Comparison of ENCODE assay signal across 33 mouse cellular contexts in genomic region chr9:82581373-82582018, GRCm38 (mm10).
DNase-seq lines count a peak whose midpoint lies in the region; ATAC-seq and TF ChIP-seq lines count a peak whose summit lies in the region.
"Had no signal": no experiment of that assay in that cellular context is flagged by ENCODE, and none has a peak within 500 bp of the region (broad histone marks: within the 10 kb centered on the region; RNA-seq: fewer than 3 reads in every experiment).

No protein-coding gene starts in this region.

- H3K27ac ChIP-seq in embryonic facial prominence, embryonic 14.5 days (replicated peaks; ENCODE audit: low read depth, low read length): no peak overlapping the region
- no peak overlapping the region for H3K27ac ChIP-seq in embryonic facial prominence, embryonic 10.5 days (replicated peaks)
- no peak overlapping the region for H3K27ac ChIP-seq in neural tube, embryonic 15.5 days (replicated peaks)
- H3K27ac ChIP-seq: embryonic facial prominence, embryonic 13.5 days; intestine, embryonic 15.5 days; limb, embryonic 10.5 days; limb, embryonic 15.5 days; liver, embryonic 13.5 days; macrophage; neural tube, embryonic 13.5 days had no signal

- peak; percentile 65 for DNase-seq in embryonic facial prominence, embryonic 14.5 days (ENCODE audit: low spot score)
- no peak for DNase-seq in embryonic facial prominence, embryonic 10.5 days (ENCODE audit: low spot score)
- no peak for DNase-seq in neural tube, embryonic 10.5 days (ENCODE audit: extremely low spot score, low spot score)
- peak; percentile 66 for DNase-seq in fibroblast of lung, adult 2 months (ENCODE audit: low read depth)
- DNase-seq in lung, postnatal 10 days: no peak
- DNase-seq in kidney, postnatal 14 days: no peak
- DNase-seq: adrenal gland, postnatal 10 days; cerebellum, adult 11-12 months; cerebellum, adult 9-11 months; embryo, embryonic 11 days; gastrocnemius, postnatal 14 days; heart, postnatal 14 days; kidney, adult 2 months; kidney, postnatal 4 days; layer of hippocampus, postnatal 36 days; liver, embryonic 13.5 days; lung, adult 18-20 months; midbrain, embryonic 14.5 days; retina, postnatal 1 day; right cerebral cortex, postnatal 14 days; thymus, adult 18-20 months; thymus, postnatal 25 days had no signal

- no peak for TF ChIP-seq POLR2A in myocyte (IDR thresholded peaks at IDR 0.05; ENCODE audit: insufficient read length, low read depth)

- H3K9ac ChIP-seq in embryonic facial prominence, embryonic 14.5 days (ENCODE audit: low read depth, low read length): no peak overlapping the region
- H3K9ac ChIP-seq in neural tube, embryonic 15.5 days (replicated peaks): no peak overlapping the region
- H3K9ac ChIP-seq: embryonic facial prominence, embryonic 13.5 days; intestine, embryonic 15.5 days; limb, embryonic 15.5 days; liver, embryonic 13.5 days; neural tube, embryonic 13.5 days had no signal

- H3K36me3 ChIP-seq in embryonic facial prominence, embryonic 14.5 days (ENCODE audit: control insufficient read depth, insufficient read depth, low read length): no peaks in the 10 kb centered on the region
- H3K36me3 ChIP-seq in embryonic facial prominence, embryonic 10.5 days (replicated peaks): no peaks in the 10 kb centered on the region
- no peaks in the 10 kb centered on the region for H3K36me3 ChIP-seq in neural tube, embryonic 15.5 days
- no peaks in the 10 kb centered on the region for H3K36me3 ChIP-seq in myocyte (ENCODE audit: control insufficient read depth, insufficient read depth)
- H3K36me3 ChIP-seq: embryonic facial prominence, embryonic 13.5 days; intestine, embryonic 15.5 days; limb, embryonic 10.5 days; limb, embryonic 15.5 days; liver, embryonic 13.5 days; neural tube, embryonic 13.5 days had no signal

- no peaks in the 10 kb centered on the region for H3K27me3 ChIP-seq in embryonic facial prominence, embryonic 14.5 days (replicated peaks; ENCODE audit: control insufficient read depth, insufficient read depth, low read length)
- H3K27me3 ChIP-seq in embryonic facial prominence, embryonic 10.5 days (replicated peaks; ENCODE audit: low read depth, poor library complexity, severe bottlenecking): no peaks in the 10 kb centered on the region
- no peaks in the 10 kb centered on the region for H3K27me3 ChIP-seq in neural tube, embryonic 15.5 days (replicated peaks)
- no peaks in the 10 kb centered on the region for H3K27me3 ChIP-seq in myocyte (ENCODE audit: control insufficient read depth, insufficient read depth, insufficient read length)
- H3K27me3 ChIP-seq: embryonic facial prominence, embryonic 13.5 days; intestine, embryonic 15.5 days; limb, embryonic 15.5 days; liver, embryonic 13.5 days; neural tube, embryonic 13.5 days had no signal

- H3K9me3 ChIP-seq in embryonic facial prominence, embryonic 14.5 days (ENCODE audit: control insufficient read depth, low read length): no peaks in the 10 kb centered on the region
- H3K9me3 ChIP-seq in embryonic facial prominence, embryonic 10.5 days: no peaks in the 10 kb centered on the region
- H3K9me3 ChIP-seq in neural tube, embryonic 15.5 days (replicated peaks): no peaks in the 10 kb centered on the region
- H3K9me3 ChIP-seq: embryonic facial prominence, embryonic 13.5 days; intestine, embryonic 15.5 days; limb, embryonic 10.5 days; limb, embryonic 15.5 days; liver, embryonic 13.5 days; neural tube, embryonic 13.5 days had no signal

- H3K79me2 ChIP-seq in myocyte (ENCODE audit: control insufficient read depth, insufficient read depth): no peaks in the 10 kb centered on the region

- H3K4me2 ChIP-seq in embryonic facial prominence, embryonic 14.5 days (ENCODE audit: low read depth, low read length): no peak overlapping the region
- no peak overlapping the region for H3K4me2 ChIP-seq in neural tube, embryonic 15.5 days
- no peak overlapping the region for H3K4me2 ChIP-seq in myocyte (ENCODE audit: low read depth)
- H3K4me2 ChIP-seq: embryonic facial prominence, embryonic 13.5 days; intestine, embryonic 15.5 days; limb, embryonic 15.5 days; liver, embryonic 13.5 days; neural tube, embryonic 13.5 days had no signal

- H3K4me1 ChIP-seq in embryonic facial prominence, embryonic 14.5 days (ENCODE audit: control insufficient read depth, insufficient read depth, low read length): no peaks in the 10 kb centered on the region
- H3K4me1 ChIP-seq in embryonic facial prominence, embryonic 10.5 days: no peaks in the 10 kb centered on the region
- H3K4me1 ChIP-seq in neural tube, embryonic 15.5 days: no peaks in the 10 kb centered on the region
- H3K4me1 ChIP-seq: embryonic facial prominence, embryonic 13.5 days; intestine, embryonic 15.5 days; limb, embryonic 10.5 days; limb, embryonic 15.5 days; liver, embryonic 13.5 days; neural tube, embryonic 13.5 days had no signal

- no peak for ATAC-seq in embryonic facial prominence, embryonic 14.5 days (ENCODE audit: low read depth)
- ATAC-seq in neural tube, embryonic 15.5 days (ENCODE audit: low FRiP score): peak; percentile 50; the same call in 1 of the 2 replicates
- ATAC-seq: CD4-positive, CD25-positive, alpha-beta regulatory T cell, adult 4 months; hindbrain, embryonic 16.5 days; intestine, embryonic 15.5 days; lung, postnatal 0 days had no signal

- H3K4me3 ChIP-seq in embryonic facial prominence, embryonic 14.5 days (ENCODE audit: low read depth, low read length): no peak overlapping the region
- H3K4me3 ChIP-seq in embryonic facial prominence, embryonic 10.5 days: no peak overlapping the region
- no peak overlapping the region for H3K4me3 ChIP-seq in neural tube, embryonic 15.5 days (replicated peaks)
- H3K4me3 ChIP-seq in myocyte: no peak overlapping the region
- H3K4me3 ChIP-seq: embryonic facial prominence, embryonic 13.5 days; intestine, embryonic 15.5 days; limb, embryonic 10.5 days; limb, embryonic 15.5 days; liver, embryonic 13.5 days; neural tube, embryonic 13.5 days had no signal

- no peak overlapping the region for H3ac ChIP-seq in myocyte (ENCODE audit: control insufficient read depth, insufficient read length)

- 61% methylated on average over 4 of the region's 4 CpGs for WGBS in embryonic facial prominence, embryonic 14.5 days
- WGBS in embryonic facial prominence, embryonic 10.5 days: 76% methylated on average over 4 of the region's 4 CpGs
- WGBS in neural tube, embryonic 15.5 days: 61% methylated on average over 4 of the region's 4 CpGs

TF ChIP-seq in myocyte, 11 proteins besides CTCF, POLR2A, EP300 and RAD21:
- TF ChIP-seq TCF3 (IDR thresholded peaks at IDR 0.05; ENCODE audit: insufficient read length, low read depth) (no peak), CEBPB (IDR thresholded peaks at IDR 0.05; ENCODE audit: insufficient read depth, poor library complexity, severe bottlenecking) (peak; percentile 48; the same call in 1 of the 2 replicates)

Comparison
In these comparisons a context has a peak if more than half of its experiments do, and no peak if none do; other contexts are left out.
1. DNase-seq: peak in embryonic facial prominence, embryonic 14.5 days (single experiment) and fibroblast of lung, adult 2 months (single experiment); none in embryonic facial prominence, embryonic 10.5 days (single experiment), neural tube, embryonic 10.5 days (single experiment), lung, postnatal 10 days (single experiment) and kidney, postnatal 14 days (single experiment).